Mouse (Mus musculus) liver, embryonic 15.5 days (tissue): ENCODE results near the gene Vegfd. TPM values are rescaled to one million over a fixed set of nuclear protein-coding genes. Genes with fewer than 3 reads are reported as not detected.

ENCODE experiments used
- ATAC-seq: fragments of 200-750 bp; cut with Nextera tagmentation; 2 replicates; pipeline ENCODE4 v1.8.0; 2017; ENCODE audit warnings: moderate number of reproducible peaks, mild to moderate bottlenecking, moderate library complexity; ENCODE audit not compliant: insufficient read depth
- H3K27ac ChIP-seq: fragments of 300-500 bp; sonication (generic); replicated peaks from 2 replicates; pipeline ENCODE4 v1.5.1; 2015; ENCODE audit warnings: mild to moderate bottlenecking, inconsistent platforms
- H3K27me3 ChIP-seq: fragments of 300-500 bp; sonication (generic); 2 replicates; pipeline ENCODE4 v1.6.1; 2015; ENCODE audit warnings: mild to moderate bottlenecking, inconsistent platforms
- H3K36me3 ChIP-seq: fragments of 300-500 bp; sonication (generic); replicated peaks from 2 replicates; pipeline ENCODE4 v1.6.1; 2015; ENCODE audit warnings: moderate library complexity, mild to moderate bottlenecking, inconsistent platforms
- H3K4me1 ChIP-seq: fragments of 300-500 bp; sonication (generic); replicated peaks from 2 replicates; pipeline ENCODE4 v1.6.1; 2015; ENCODE audit warnings: inconsistent platforms
- H3K4me2 ChIP-seq: fragments of 300-500 bp; sonication (generic); 2 replicates; pipeline ENCODE4 v1.6.1; 2015; ENCODE audit warnings: moderate library complexity, mild to moderate bottlenecking, inconsistent platforms
- H3K4me3 ChIP-seq: fragments of 300-500 bp; sonication (generic); replicated peaks from 2 replicates; pipeline ENCODE4 v1.5.1; 2015; ENCODE audit warnings: mild to moderate bottlenecking, inconsistent platforms
- H3K9ac ChIP-seq: fragments of 300-500 bp; sonication (generic); 2 replicates; pipeline ENCODE4 v1.6.1; 2015; ENCODE audit warnings: moderate library complexity, mild to moderate bottlenecking, inconsistent platforms
- H3K9me3 ChIP-seq: fragments of 300-500 bp; sonication (generic); replicated peaks from 2 replicates; pipeline ENCODE4 v1.6.1; 2016; ENCODE audit warnings: inconsistent platforms
- WGBS: fragments of 180-500 bp; shearing (Covaris S2); methylation state at CpG from one replicate; pipeline ENCODE4 v1.1.7; 2015; ENCODE audit warnings: mixed read lengths; ENCODE audit not compliant: insufficient replicate concordance; 5-methylcytosine and 5-hydroxymethylcytosine counted together
- polyA plus RNA-seq: library from polyadenylated mRNA; unstranded; fragments of >200 nt; fragmentation: Nextera tagmentation; extraction: Ambion mirVana; gene quantifications from 2 replicates; pipeline ENCODE4 v1.2.1, GENCODE M21; 2015

Gene Vegfd
- polyA plus RNA-seq, 1 experiment from 2014 or later, result 0.76 TPM

GRCm38 (mm10) chrX:164419955-164420354 is 46.8 kb downstream of the Vegfd start:
- ATAC-seq, result peak; percentile 22

DNA sequence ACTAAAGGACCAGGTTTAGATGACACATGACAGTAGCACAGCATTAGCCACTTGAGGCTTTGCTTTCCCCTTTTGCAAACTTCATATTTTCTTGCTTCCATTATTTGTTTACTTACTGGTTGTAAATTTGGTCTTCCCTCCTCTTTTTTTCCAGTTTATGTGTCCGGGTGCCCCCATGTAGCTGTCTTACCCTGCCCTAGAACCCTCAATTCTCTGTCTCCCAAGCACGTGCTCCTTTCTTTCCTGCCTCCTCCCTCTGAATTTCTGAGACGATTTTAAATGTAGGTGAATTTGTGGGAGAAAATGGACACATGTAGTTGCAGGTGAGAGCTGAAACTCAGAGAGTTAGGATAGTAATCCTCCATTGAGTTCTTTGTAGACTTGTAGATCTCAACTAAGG is 47.3 kb downstream of the Vegfd start:
- H3K9ac ChIP-seq, result peak overlapping the region; percentile 75
- H3K27ac ChIP-seq, result no peak overlapping the region
- 19% methylated on average over 3 of the region's 3 CpGs for WGBS
- no peaks in the 10 kb centered on the region for H3K9me3 ChIP-seq
- ATAC-seq, result no peak
- peak overlapping the region; percentile 67 for H3K4me2 ChIP-seq
- peak overlapping the region; percentile 71 for H3K4me3 ChIP-seq
- H3K36me3 ChIP-seq, result peaks cover 20% of the 10 kb centered on the region
- peaks cover 25% of the 10 kb centered on the region for H3K4me1 ChIP-seq
- H3K27me3 ChIP-seq, result no peaks in the 10 kb centered on the region

More at GRCm38 (mm10) chrX:164419955-164420354, 46.8 kb downstream of the Vegfd start:
- peak overlapping the region; percentile 67 for H3K4me2 ChIP-seq
- peaks cover 18% of the 10 kb centered on the region for H3K36me3 ChIP-seq
- peak overlapping the region; percentile 71 for H3K4me3 ChIP-seq
- H3K27me3 ChIP-seq, result no peaks in the 10 kb centered on the region
- peak overlapping the region; percentile 83 for H3K27ac ChIP-seq
- H3K9ac ChIP-seq, result peak overlapping the region; percentile 75
- WGBS, result 23% methylated on average over 13 of the region's 13 CpGs
- no peaks in the 10 kb centered on the region for H3K9me3 ChIP-seq
- H3K4me1 ChIP-seq, result peaks cover 20% of the 10 kb centered on the region

DNA sequence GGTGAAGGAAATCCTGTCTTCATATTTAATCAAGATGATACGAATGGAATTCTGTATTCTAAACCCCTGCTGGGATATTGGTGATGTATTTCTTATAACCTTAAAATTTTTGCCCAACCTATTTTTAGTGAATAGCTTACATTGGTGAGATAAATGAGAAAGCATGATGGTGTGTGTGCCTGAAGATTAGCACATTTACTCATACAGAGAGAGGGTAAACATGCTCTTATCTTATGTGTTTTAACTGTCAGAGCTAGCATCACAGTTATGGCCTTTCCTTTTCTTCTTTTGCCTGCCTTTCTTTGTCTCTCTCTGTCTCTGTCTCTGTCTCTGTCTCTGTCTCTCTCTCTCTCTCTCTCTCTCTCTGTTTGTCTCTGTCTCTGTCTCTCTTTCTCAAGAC is 51.6 kb downstream of the Vegfd start:
- Histone ChIP-seq H3K27me3 (no peaks in the 10 kb centered on the region), H3K4me3 (peak overlapping the region; percentile 7; the same call in 1 of the 2 replicates), H3K27ac (peak overlapping the region; percentile 76), H3K4me1 (peaks cover 27% of the 10 kb centered on the region), H3K9me3 (no peaks in the 10 kb centered on the region), H3K4me2 (peak overlapping the region; percentile 42), H3K36me3 (peaks cover 44% of the 10 kb centered on the region), H3K9ac (no peak overlapping the region)
- WGBS, result 40% methylated on average over 1 of the region's 1 CpGs
- ATAC-seq, result peak; percentile 81

- Histone ChIP-seq H3K9ac (no peak overlapping the region), H3K4me1 (peaks cover 22% of the 10 kb centered on the region), H3K4me2 (no peak overlapping the region), H3K36me3 (peaks cover 61% of the 10 kb centered on the region), H3K4me3 (no peak overlapping the region), H3K9me3 (no peaks in the 10 kb centered on the region), H3K27ac (no peak overlapping the region), H3K27me3 (no peaks in the 10 kb centered on the region)
- WGBS, result 54% methylated on average over 4 of the region's 4 CpGs
- ATAC-seq, result no peak
Observed at GRCm38 (mm10) chrX:164427295-164427694, 54.1 kb downstream of the Vegfd start.

DNA sequence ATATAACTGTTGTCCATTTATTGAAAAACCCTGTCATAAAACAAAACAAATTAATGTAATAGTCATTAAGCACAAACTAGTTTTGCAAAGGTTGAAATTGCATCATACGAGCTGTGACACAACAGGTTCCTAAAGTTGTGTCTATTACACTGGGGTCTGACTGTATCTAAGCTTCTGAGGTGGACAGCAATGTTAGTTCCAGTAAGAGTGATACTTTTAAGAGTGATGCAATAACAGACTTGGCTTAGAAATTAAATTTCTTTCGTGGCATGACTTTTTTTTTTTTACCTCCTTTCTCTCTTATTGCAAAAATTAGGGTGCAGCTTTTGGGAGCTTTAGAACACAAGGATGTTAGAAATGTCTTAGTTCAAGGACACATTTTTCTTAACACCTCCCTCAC is 55.0 kb downstream of the Vegfd start:
- ATAC-seq, result no peak
- 54% methylated on average over 2 of the region's 2 CpGs for WGBS

GRCm38 (mm10) chrX:164430621-164431020 is 57.4 kb downstream of the Vegfd start:
- Histone ChIP-seq H3K36me3 (peaks cover 58% of the 10 kb centered on the region), H3K4me3 (no peak overlapping the region), H3K4me1 (peaks cover 9% of the 10 kb centered on the region), H3K27me3 (no peaks in the 10 kb centered on the region), H3K9me3 (no peaks in the 10 kb centered on the region), H3K27ac (no peak overlapping the region), H3K4me2 (no peak overlapping the region), H3K9ac (no peak overlapping the region)
- 57% methylated on average over 6 of the region's 6 CpGs for WGBS
- ATAC-seq, result no peak

More for the DNA sequence above, 55.0 kb downstream of the Vegfd start:
- Histone ChIP-seq H3K27me3 (no peaks in the 10 kb centered on the region), H3K4me3 (no peak overlapping the region), H3K36me3 (peaks cover 60% of the 10 kb centered on the region), H3K4me1 (peaks cover 22% of the 10 kb centered on the region), H3K4me2 (no peak overlapping the region), H3K27ac (no peak overlapping the region), H3K9me3 (no peaks in the 10 kb centered on the region), H3K9ac (no peak overlapping the region)

DNA sequence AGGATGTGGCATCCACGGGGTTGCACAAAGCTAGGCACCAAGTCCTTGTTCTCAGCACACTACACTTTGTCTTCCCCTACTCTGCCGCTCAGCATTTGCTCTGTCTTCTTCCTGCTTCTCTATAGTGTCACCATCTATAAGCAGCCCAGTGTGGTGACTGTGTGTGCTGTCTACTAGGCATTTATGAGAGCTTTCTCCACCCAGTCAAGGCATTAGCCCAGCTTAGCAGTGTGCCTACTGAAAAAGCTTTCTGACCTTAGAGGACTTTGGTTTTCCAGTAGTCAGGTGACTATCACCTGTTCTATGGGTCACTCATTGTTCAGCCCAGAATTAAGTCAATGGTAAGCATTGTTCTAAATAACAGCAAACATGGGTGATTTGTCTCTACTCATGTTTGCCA is 58.0 kb downstream of the Vegfd start:
- H3K27ac ChIP-seq, result no peak overlapping the region
- ATAC-seq, result no peak
- H3K4me1 ChIP-seq, result peaks cover 7% of the 10 kb centered on the region
- H3K9ac ChIP-seq, result no peak overlapping the region
- H3K9me3 ChIP-seq, result no peaks in the 10 kb centered on the region
- no peaks in the 10 kb centered on the region for H3K27me3 ChIP-seq
- 74% methylated on average over 2 of the region's 2 CpGs for WGBS
- H3K4me2 ChIP-seq, result no peak overlapping the region
- peaks cover 56% of the 10 kb centered on the region for H3K36me3 ChIP-seq
- H3K4me3 ChIP-seq, result no peak overlapping the region

DNA sequence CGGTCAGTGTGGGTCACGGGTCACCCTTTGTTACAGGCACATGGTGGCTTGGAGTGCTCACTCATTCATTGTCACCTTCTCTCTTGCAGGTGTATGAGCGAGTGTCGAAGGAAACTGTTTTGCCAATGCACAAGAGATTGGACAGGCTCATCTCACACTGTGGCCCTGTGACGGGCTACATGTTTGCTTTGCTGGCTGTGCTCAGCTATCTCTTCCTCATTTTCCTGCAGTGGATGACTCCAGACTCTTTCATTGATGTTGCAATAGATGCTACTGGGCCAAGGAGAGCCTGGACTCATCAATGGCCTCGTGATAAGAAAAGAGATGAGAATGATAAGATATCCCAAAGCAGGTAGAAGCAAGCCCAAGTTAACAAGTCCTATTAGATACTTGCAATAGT is 58.4 kb downstream of the Vegfd start:
- 65% methylated on average over 6 of the region's 6 CpGs for WGBS
- Histone ChIP-seq H3K9ac (no peak overlapping the region), H3K9me3 (no peaks in the 10 kb centered on the region), H3K27ac (no peak overlapping the region), H3K36me3 (peaks cover 56% of the 10 kb centered on the region), H3K27me3 (no peaks in the 10 kb centered on the region), H3K4me1 (peaks cover 7% of the 10 kb centered on the region), H3K4me2 (no peak overlapping the region), H3K4me3 (no peak overlapping the region)
- no peak for ATAC-seq

GRCm38 (mm10) chrX:164432682-164433081 is 59.5 kb downstream of the Vegfd start:
- no peaks in the 10 kb centered on the region for H3K9me3 ChIP-seq
- no peak overlapping the region for H3K9ac ChIP-seq
- peaks cover 56% of the 10 kb centered on the region for H3K36me3 ChIP-seq
- no peak overlapping the region for H3K27ac ChIP-seq
- H3K27me3 ChIP-seq, result no peaks in the 10 kb centered on the region
- H3K4me1 ChIP-seq, result peaks cover 7% of the 10 kb centered on the region; the same call in 1 of the 2 replicates
- H3K4me3 ChIP-seq, result no peak overlapping the region
- ATAC-seq, result no peak
- H3K4me2 ChIP-seq, result no peak overlapping the region
- WGBS, result 59% methylated on average over 9 of the region's 9 CpGs

DNA sequence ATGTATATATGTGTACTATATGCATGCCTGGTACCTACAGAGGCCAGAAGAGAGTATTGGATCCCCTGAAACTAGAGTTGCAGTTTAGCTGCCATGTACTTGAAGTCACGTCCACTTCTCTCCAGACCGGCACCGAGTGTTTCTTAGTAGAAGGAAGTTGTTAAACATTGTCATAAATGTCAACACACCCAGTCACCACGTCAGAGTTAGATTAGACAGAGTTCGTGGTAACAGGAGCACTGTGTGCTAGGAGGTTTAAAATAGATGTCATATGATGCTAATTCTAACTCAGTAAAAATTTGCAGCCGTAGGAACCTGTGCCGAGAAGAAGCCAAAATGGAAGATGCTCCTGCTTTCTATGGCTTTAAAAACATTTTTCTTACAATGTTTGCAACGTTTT is 63.5 kb downstream of the Vegfd start, which contains the start of gene Asb11:
Asb11 (plus strand) TSS at position 286 of the 400 bp plus-strand sequence.
- no peaks in the 10 kb centered on the region for H3K4me1 ChIP-seq
- H3K4me2 ChIP-seq, result no peak within 1 kb of the TSS
- no peaks in the 10 kb centered on the region for H3K27me3 ChIP-seq
- no peak within 1 kb of the TSS for H3K27ac ChIP-seq
- no peak within 1 kb of the TSS for H3K9ac ChIP-seq
- no peaks in the 10 kb centered on the region for H3K9me3 ChIP-seq
- 48% methylated on average over 8 of the region's 8 CpGs for WGBS
- no peak within 1 kb of the TSS for H3K4me3 ChIP-seq
- no peak for ATAC-seq
- H3K36me3 ChIP-seq, result peaks cover 24% of the 10 kb centered on the region

GRCm38 (mm10) chrX:164439462-164439861 is 66.3 kb downstream of the Vegfd start:
- Histone ChIP-seq H3K9me3 (no peaks in the 10 kb centered on the region), H3K4me1 (no peaks in the 10 kb centered on the region), H3K4me2 (no peak overlapping the region), H3K4me3 (no peak overlapping the region), H3K9ac (no peak overlapping the region), H3K36me3 (0 out of 2 replicates have a peak, but pooled peaks cover 3% of the 10 kb centered on the region), H3K27ac (no peak overlapping the region), H3K27me3 (no peaks in the 10 kb centered on the region)
- WGBS, result 73% methylated on average over 7 of the region's 7 CpGs
- no peak for ATAC-seq

- Histone ChIP-seq H3K9ac (no peak overlapping the region), H3K27ac (no peak overlapping the region), H3K27me3 (no peaks in the 10 kb centered on the region), H3K4me3 (no peak overlapping the region), H3K9me3 (no peaks in the 10 kb centered on the region), H3K4me2 (no peak overlapping the region), H3K36me3 (no peaks in the 10 kb centered on the region), H3K4me1 (no peaks in the 10 kb centered on the region)
- 69% methylated on average over 2 of the region's 2 CpGs for WGBS
- ATAC-seq, result no peak
Observed at GRCm38 (mm10) chrX:164440140-164440539, 67.0 kb downstream of the Vegfd start.
